Mouse (Mus musculus): ENCODE data around the gene 2610001J05Rik. TPM values are rescaled to one million over a fixed set of nuclear protein-coding genes. Genes with fewer than 3 reads are reported as not detected.

2610001J05Rik gene
- polyA plus RNA-seq, 1 experiment = 54.4 TPM

- no peak within 1 kb of the TSS for H3K27ac ChIP-seq (ENCODE audit: insufficient read depth, low read depth, low read length)
- no peaks in the 10 kb centered on the region for H3K27me3 ChIP-seq (replicated peaks; ENCODE audit: control insufficient read depth, insufficient read depth, low read length)
- WGBS = 49% methylated on average over 18 of the region's 18 CpGs
- no peak for DNase-seq
- TF ChIP-seq CTCF (conservative IDR thresholded peaks at IDR 0.05; ENCODE audit: insufficient read depth, insufficient read length, low read depth, low read length) = no peak
- TF ChIP-seq POLR2A (IDR thresholded peaks at IDR 0.05; ENCODE audit: low read depth, low read length) = no peak
- no peaks in the 10 kb centered on the region for H3K36me3 ChIP-seq (ENCODE audit: control insufficient read depth, insufficient read depth, low read length)
- no peaks in the 10 kb centered on the region for H3K4me1 ChIP-seq (ENCODE audit: control insufficient read depth, insufficient read depth, low read length)
- peak within 1 kb of the TSS; percentile 85 for H3K4me3 ChIP-seq (ENCODE audit: insufficient read depth, low read depth, low read length)
Measured at GRCm38 (mm10) chr6:13839345-13840054, 31.8 kb downstream of the 2610001J05Rik start, which contains the start of gene Gpr85. Gene Gpr85 (minus strand): TSS chr6:13839942.

GRCm38 (mm10) chr6:13838677-13839344 is 32.5 kb downstream of the 2610001J05Rik start:
- TF ChIP-seq CTCF (conservative IDR thresholded peaks at IDR 0.05; ENCODE audit: insufficient read depth, insufficient read length, low read depth, low read length) = no peak
- TF ChIP-seq POLR2A (IDR thresholded peaks at IDR 0.05; ENCODE audit: low read depth, low read length) = no peak
- no peaks in the 10 kb centered on the region for H3K4me1 ChIP-seq (ENCODE audit: control insufficient read depth, insufficient read depth, low read length)
- peak; percentile 58 for DNase-seq
- H3K4me3 ChIP-seq (ENCODE audit: insufficient read depth, low read depth, low read length) = peak overlapping the region; percentile 85
- H3K27me3 ChIP-seq (replicated peaks; ENCODE audit: control insufficient read depth, insufficient read depth, low read length) = no peaks in the 10 kb centered on the region
- no peak overlapping the region for H3K27ac ChIP-seq (ENCODE audit: insufficient read depth, low read depth, low read length)
- under 1% methylated on average over 41 of the region's 41 CpGs for WGBS
- no peaks in the 10 kb centered on the region for H3K36me3 ChIP-seq (ENCODE audit: control insufficient read depth, insufficient read depth, low read length)

GRCm38 (mm10) chr6:13837916-13838676 is 33.2 kb downstream of the 2610001J05Rik start:
- no peak for DNase-seq
- H3K36me3 ChIP-seq (ENCODE audit: control insufficient read depth, insufficient read depth, low read length) = no peaks in the 10 kb centered on the region
- no peak for TF ChIP-seq POLR2A (IDR thresholded peaks at IDR 0.05; ENCODE audit: low read depth, low read length)
- no peak for TF ChIP-seq CTCF (conservative IDR thresholded peaks at IDR 0.05; ENCODE audit: insufficient read depth, insufficient read length, low read depth, low read length)
- no peaks in the 10 kb centered on the region for H3K27me3 ChIP-seq (replicated peaks; ENCODE audit: control insufficient read depth, insufficient read depth, low read length)
- no peak overlapping the region for H3K27ac ChIP-seq (ENCODE audit: insufficient read depth, low read depth, low read length)
- WGBS = 1% methylated on average over 19 of the region's 19 CpGs
- H3K4me1 ChIP-seq (ENCODE audit: control insufficient read depth, insufficient read depth, low read length) = no peaks in the 10 kb centered on the region
- H3K4me3 ChIP-seq (ENCODE audit: insufficient read depth, low read depth, low read length) = peak overlapping the region; percentile 85

GRCm38 (mm10) chr6:13836967-13837570 is 34.2 kb downstream of the 2610001J05Rik start:
- Histone ChIP-seq H3K4me1 (ENCODE audit: control insufficient read depth, insufficient read depth, low read length) (no peaks in the 10 kb centered on the region), H3K36me3 (ENCODE audit: control insufficient read depth, insufficient read depth, low read length) (no peaks in the 10 kb centered on the region), H3K4me3 (ENCODE audit: insufficient read depth, low read depth, low read length) (no peak overlapping the region), H3K27me3 (replicated peaks; ENCODE audit: control insufficient read depth, insufficient read depth, low read length) (no peaks in the 10 kb centered on the region), H3K27ac (ENCODE audit: insufficient read depth, low read depth, low read length) (no peak overlapping the region)
- no peak for TF ChIP-seq CTCF (conservative IDR thresholded peaks at IDR 0.05; ENCODE audit: insufficient read depth, insufficient read length, low read depth, low read length)
- TF ChIP-seq POLR2A (IDR thresholded peaks at IDR 0.05; ENCODE audit: low read depth, low read length) = no peak
- 81% methylated on average over 3 of the region's 3 CpGs for WGBS
- DNase-seq = no peak

GRCm38 (mm10) chr6:13835720-13836665 is 35.3 kb downstream of the 2610001J05Rik start:
- no peaks in the 10 kb centered on the region for H3K4me1 ChIP-seq (ENCODE audit: control insufficient read depth, insufficient read depth, low read length)
- TF ChIP-seq POLR2A (IDR thresholded peaks at IDR 0.05; ENCODE audit: low read depth, low read length) (no peak), CTCF (conservative IDR thresholded peaks at IDR 0.05; ENCODE audit: insufficient read depth, insufficient read length, low read depth, low read length) (no peak)
- no peak overlapping the region for H3K4me3 ChIP-seq (ENCODE audit: insufficient read depth, low read depth, low read length)
- DNase-seq = no peak
- WGBS = 63% methylated on average over 17 of the region's 17 CpGs
- H3K27ac ChIP-seq (ENCODE audit: insufficient read depth, low read depth, low read length) = no peak overlapping the region
- no peaks in the 10 kb centered on the region for H3K27me3 ChIP-seq (replicated peaks; ENCODE audit: control insufficient read depth, insufficient read depth, low read length)
- H3K36me3 ChIP-seq (ENCODE audit: control insufficient read depth, insufficient read depth, low read length) = no peaks in the 10 kb centered on the region

- Histone ChIP-seq H3K27ac (ENCODE audit: insufficient read depth, low read depth, low read length) (no peak overlapping the region), H3K4me1 (ENCODE audit: control insufficient read depth, insufficient read depth, low read length) (no peaks in the 10 kb centered on the region), H3K4me3 (ENCODE audit: insufficient read depth, low read depth, low read length) (no peak overlapping the region), H3K27me3 (replicated peaks; ENCODE audit: control insufficient read depth, insufficient read depth, low read length) (no peaks in the 10 kb centered on the region), H3K36me3 (ENCODE audit: control insufficient read depth, insufficient read depth, low read length) (no peaks in the 10 kb centered on the region)
- DNase-seq = no peak
- TF ChIP-seq CTCF (conservative IDR thresholded peaks at IDR 0.05; ENCODE audit: insufficient read depth, insufficient read length, low read depth, low read length) = no peak
- TF ChIP-seq POLR2A (IDR thresholded peaks at IDR 0.05; ENCODE audit: low read depth, low read length) = no peak
- 84% methylated on average over 2 of the region's 2 CpGs for WGBS
Measured at GRCm38 (mm10) chr6:13832770-13833169, 38.5 kb downstream of the 2610001J05Rik start.
